Mouse (Mus musculus) limb, embryonic 13.5 days (tissue): ENCODE data around the gene Grip1. TPM values are rescaled to one million over a fixed set of nuclear protein-coding genes. Genes with fewer than 3 reads are reported as not detected.

Experiments
- ATAC-seq: fragments of 200-750 bp; cut with Nextera tagmentation; 2 replicates; pipeline ENCODE4 v1.8.0; 2017; ENCODE audit warnings: low read depth, moderate number of reproducible peaks, moderate TSS enrichment; ENCODE audit not compliant: low FRiP score
- H3K27ac ChIP-seq: fragments of 300-500 bp; sonication (generic); 2 replicates; pipeline ENCODE4 v1.5.1; 2015; ENCODE audit warnings: inconsistent platforms, mild to moderate bottlenecking, moderate library complexity
- H3K27me3 ChIP-seq: fragments of 300-500 bp; sonication (generic); 2 replicates; pipeline ENCODE4 v1.6.1; 2015; ENCODE audit warnings: mild to moderate bottlenecking, inconsistent platforms
- H3K36me3 ChIP-seq: fragments of 300-500 bp; sonication (generic); 2 replicates; pipeline ENCODE4 v1.6.1; 2015; ENCODE audit warnings: inconsistent platforms, mild to moderate bottlenecking, moderate library complexity
- H3K4me1 ChIP-seq: fragments of 300-500 bp; sonication (generic); 2 replicates; pipeline ENCODE4 v1.6.1; 2015; ENCODE audit warnings: inconsistent platforms
- H3K4me2 ChIP-seq: fragments of 300-500 bp; sonication (generic); replicated peaks from 2 replicates; pipeline ENCODE4 v1.6.1; 2015; ENCODE audit warnings: inconsistent platforms, mild to moderate bottlenecking, moderate library complexity
- H3K4me3 ChIP-seq: fragments of 300-500 bp; sonication (generic); 2 replicates; pipeline ENCODE4 v1.5.1; 2015; ENCODE audit warnings: moderate library complexity, mild to moderate bottlenecking, inconsistent platforms
- H3K9ac ChIP-seq: fragments of 300-500 bp; sonication (generic); 2 replicates; pipeline ENCODE4 v1.6.1; 2015; ENCODE audit warnings: mild to moderate bottlenecking, inconsistent platforms
- H3K9me3 ChIP-seq: fragments of 300-500 bp; sonication (generic); 2 replicates; pipeline ENCODE4 v1.6.1; 2016; ENCODE audit warnings: inconsistent platforms
- WGBS: fragments of 180-500 bp; shearing (Covaris S2); methylation state at CpG from one replicate; pipeline ENCODE4 v1.1.7; 2015; 5-methylcytosine and 5-hydroxymethylcytosine counted together
- polyA plus RNA-seq: library from polyadenylated mRNA; unstranded; fragments of >200 nt; fragmentation: Nextera tagmentation; extraction: Ambion mirVana; gene quantifications from 2 replicates; pipeline ENCODE4 v1.2.1, GENCODE M21; 2015

Grip1 gene
- polyA plus RNA-seq, 1 experiment from 2014 or later: 5.1 TPM

- Histone ChIP-seq H3K4me3 (no peak overlapping the region), H3K36me3 (no peaks in the 10 kb centered on the region), H3K4me1 (no peaks in the 10 kb centered on the region), H3K9ac (no peak overlapping the region), H3K9me3 (no peaks in the 10 kb centered on the region), H3K27ac (no peak overlapping the region), H3K4me2 (no peak overlapping the region), H3K27me3 (no peaks in the 10 kb centered on the region)
- 58% methylated on average over 13 of the region's 13 CpGs for WGBS
- peak; percentile 61; the same call in 1 of the 2 replicates for ATAC-seq
These were observed 350.2 kb downstream of the Grip1 start for GRCm38 (mm10) chr10:119803633-119804422.

- Histone ChIP-seq H3K27ac (no peak overlapping the region), H3K36me3 (no peaks in the 10 kb centered on the region), H3K4me2 (no peak overlapping the region), H3K27me3 (no peaks in the 10 kb centered on the region), H3K9ac (no peak overlapping the region), H3K4me1 (no peaks in the 10 kb centered on the region), H3K4me3 (no peak overlapping the region), H3K9me3 (no peaks in the 10 kb centered on the region)
- no peak for ATAC-seq
- WGBS: 83% methylated on average over 9 of the region's 9 CpGs
These were observed 350.8 kb downstream of the Grip1 start for GRCm38 (mm10) chr10:119804423-119804814.

DNA sequence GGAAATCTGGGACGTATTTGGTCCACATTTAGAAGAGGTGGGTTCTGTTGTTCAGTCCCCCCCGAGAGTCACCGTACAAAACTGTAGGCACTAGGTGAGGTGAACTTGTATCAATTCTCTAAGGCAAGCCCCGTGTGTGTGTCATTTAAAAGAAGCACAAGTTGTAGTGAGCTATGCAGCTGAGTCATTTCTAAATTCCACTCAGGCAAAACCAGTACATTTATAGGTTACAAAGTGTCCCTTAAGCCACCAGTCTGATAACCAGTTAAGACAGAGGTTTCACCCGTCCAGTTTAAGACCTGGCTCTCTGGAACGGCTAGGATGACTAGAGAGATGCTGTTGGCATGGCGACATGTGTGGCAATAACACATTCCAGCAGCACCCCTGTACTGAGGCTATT lies 351.5 kb downstream of the Grip1 start:
- no peaks in the 10 kb centered on the region for H3K27me3 ChIP-seq
- no peaks in the 10 kb centered on the region for H3K36me3 ChIP-seq
- H3K9me3 ChIP-seq: no peaks in the 10 kb centered on the region
- H3K4me2 ChIP-seq: no peak overlapping the region
- H3K27ac ChIP-seq: no peak overlapping the region
- H3K4me3 ChIP-seq: no peak overlapping the region
- H3K4me1 ChIP-seq: no peaks in the 10 kb centered on the region
- H3K9ac ChIP-seq: no peak overlapping the region
- WGBS: 82% methylated on average over 7 of the region's 7 CpGs
- ATAC-seq: no peak

DNA sequence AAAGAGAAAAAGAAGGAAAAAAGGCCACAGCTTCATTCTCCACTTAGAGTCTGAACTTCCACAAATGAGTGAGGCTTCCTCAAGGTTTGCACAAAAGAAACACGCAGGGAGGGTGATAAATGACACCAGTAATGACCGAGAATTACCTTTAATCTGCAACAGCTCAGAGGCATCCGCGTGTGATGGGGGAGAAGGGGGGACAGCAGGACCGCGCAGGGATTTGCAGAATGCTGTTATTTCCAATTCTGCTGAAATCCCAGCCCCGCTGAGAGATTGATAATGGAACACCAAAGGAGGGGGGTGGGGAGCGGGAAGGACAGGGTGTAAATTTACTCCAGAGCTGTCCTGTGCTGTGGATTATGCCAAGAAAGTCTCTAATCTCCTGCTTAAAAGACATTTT lies 352.5 kb downstream of the Grip1 start:
- H3K27ac ChIP-seq: no peak overlapping the region
- no peak for ATAC-seq
- H3K9ac ChIP-seq: no peak overlapping the region
- H3K4me1 ChIP-seq: no peaks in the 10 kb centered on the region
- no peaks in the 10 kb centered on the region for H3K27me3 ChIP-seq
- no peaks in the 10 kb centered on the region for H3K36me3 ChIP-seq
- H3K4me2 ChIP-seq: no peak overlapping the region
- 20% methylated on average over 8 of the region's 8 CpGs for WGBS
- H3K4me3 ChIP-seq: no peak overlapping the region
- H3K9me3 ChIP-seq: 0 out of 2 replicates have a peak, but pooled peaks cover under 1% of the 10 kb centered on the region

GRCm38 (mm10) chr10:119808384-119808783 lies 354.8 kb downstream of the Grip1 start:
- Histone ChIP-seq H3K4me2 (no peak overlapping the region), H3K27ac (no peak overlapping the region), H3K4me1 (no peaks in the 10 kb centered on the region), H3K36me3 (no peaks in the 10 kb centered on the region), H3K9ac (no peak overlapping the region), H3K4me3 (no peak overlapping the region), H3K27me3 (no peaks in the 10 kb centered on the region), H3K9me3 (peaks cover 2% of the 10 kb centered on the region; the same call in 1 of the 2 replicates)
- WGBS: 94% methylated on average over 5 of the region's 5 CpGs
- ATAC-seq: no peak

DNA sequence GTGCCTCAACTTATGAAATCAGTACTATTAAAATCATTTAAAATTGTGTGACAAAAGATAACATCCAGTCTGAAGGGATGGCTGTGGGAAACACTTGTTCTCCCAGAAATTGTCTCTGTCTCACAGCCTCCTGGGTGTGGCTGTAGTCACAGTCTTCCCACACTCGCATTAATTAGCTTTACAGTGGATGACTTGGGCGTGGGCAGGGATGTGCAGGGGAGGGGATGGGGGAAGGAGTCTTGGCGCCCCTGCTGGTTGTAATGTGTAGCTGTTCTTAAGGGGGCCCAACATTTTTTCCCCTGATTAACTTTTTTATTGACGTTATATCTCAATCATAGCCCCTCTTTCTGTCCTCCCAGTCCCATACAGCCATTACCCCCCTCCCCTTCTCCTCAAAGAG lies 360.5 kb downstream of the Grip1 start:
- Histone ChIP-seq H3K9ac (no peak overlapping the region), H3K4me3 (no peak overlapping the region), H3K4me2 (no peak overlapping the region), H3K36me3 (no peaks in the 10 kb centered on the region), H3K9me3 (peaks cover 2% of the 10 kb centered on the region; the same call in 1 of the 2 replicates), H3K27me3 (peaks cover 4% of the 10 kb centered on the region; the same call in 1 of the 2 replicates), H3K4me1 (peaks cover 9% of the 10 kb centered on the region), H3K27ac (no peak overlapping the region)
- WGBS: 78% methylated on average over 4 of the region's 4 CpGs
- no peak for ATAC-seq

- no peak for ATAC-seq
- no peak overlapping the region for H3K4me3 ChIP-seq
- H3K27me3 ChIP-seq: peaks cover 4% of the 10 kb centered on the region; the same call in 1 of the 2 replicates
- no peaks in the 10 kb centered on the region for H3K36me3 ChIP-seq
- no peak overlapping the region for H3K9ac ChIP-seq
- WGBS: 66% methylated on average over 5 of the region's 5 CpGs
- no peak overlapping the region for H3K27ac ChIP-seq
- H3K4me1 ChIP-seq: peaks cover 18% of the 10 kb centered on the region
- H3K4me2 ChIP-seq: no peak overlapping the region
- H3K9me3 ChIP-seq: peaks cover 2% of the 10 kb centered on the region; the same call in 1 of the 2 replicates
These were observed 362.4 kb downstream of the Grip1 start for GRCm38 (mm10) chr10:119816001-119816400.

- Histone ChIP-seq H3K9ac (no peak overlapping the region), H3K4me2 (no peak overlapping the region), H3K27ac (no peak overlapping the region), H3K36me3 (no peaks in the 10 kb centered on the region), H3K9me3 (no peaks in the 10 kb centered on the region), H3K4me1 (peaks cover 18% of the 10 kb centered on the region), H3K27me3 (peaks cover 4% of the 10 kb centered on the region; the same call in 1 of the 2 replicates), H3K4me3 (no peak overlapping the region)
- ATAC-seq: no peak
- WGBS: 45% methylated on average over 5 of the region's 5 CpGs
These were observed 364.8 kb downstream of the Grip1 start for GRCm38 (mm10) chr10:119818381-119818780.

DNA sequence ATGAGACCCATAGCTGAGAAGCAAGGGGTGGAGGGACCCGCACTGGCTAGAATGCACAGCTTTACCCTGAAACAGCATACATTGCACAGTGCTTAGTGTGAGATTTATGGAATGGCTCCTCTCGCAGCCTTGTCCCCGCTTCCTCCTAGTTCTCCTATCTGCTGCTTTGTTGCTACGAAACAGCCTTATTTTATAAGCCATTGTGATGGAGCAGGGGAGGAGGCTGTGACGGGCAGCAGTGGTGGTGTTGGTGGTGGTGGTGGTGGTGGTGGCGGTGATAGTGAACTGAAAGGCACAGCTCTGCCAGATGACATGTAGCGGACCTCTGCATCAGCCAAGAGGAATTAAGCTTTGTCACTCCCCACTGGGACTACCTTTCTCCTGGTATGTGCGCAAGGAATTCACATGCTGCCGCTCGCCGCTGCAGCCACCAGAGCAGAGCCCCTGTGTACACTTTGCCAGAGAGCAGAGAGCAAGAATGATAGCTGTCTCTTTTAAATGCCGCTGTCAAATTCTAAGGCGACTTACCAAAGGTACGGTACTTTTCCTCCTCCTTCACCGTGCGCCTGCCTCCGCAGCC lies 365.6 kb downstream of the Grip1 start:
- Histone ChIP-seq H3K9ac (peak overlapping the region; percentile 27), H3K4me3 (peak overlapping the region; percentile 28)
- no peak for ATAC-seq

GRCm38 (mm10) chr10:119819740-119820139 lies 366.1 kb downstream of the Grip1 start:
- 33% methylated on average over 5 of the region's 5 CpGs for WGBS
- peak overlapping the region; percentile 28 for H3K4me3 ChIP-seq
- no peaks in the 10 kb centered on the region for H3K36me3 ChIP-seq
- no peak for ATAC-seq
- peak overlapping the region; percentile 62 for H3K4me2 ChIP-seq
- no peaks in the 10 kb centered on the region for H3K9me3 ChIP-seq
- no peak overlapping the region for H3K27ac ChIP-seq
- peaks cover 18% of the 10 kb centered on the region for H3K4me1 ChIP-seq
- peaks cover 4% of the 10 kb centered on the region; the same call in 1 of the 2 replicates for H3K27me3 ChIP-seq
- peak overlapping the region; percentile 27; the same call in 1 of the 2 replicates for H3K9ac ChIP-seq

More for the DNA sequence above, 365.6 kb downstream of the Grip1 start:
- WGBS: 24% methylated on average over 17 of the region's 17 CpGs
- Histone ChIP-seq H3K4me2 (peak overlapping the region; percentile 62), H3K9me3 (no peaks in the 10 kb centered on the region), H3K27me3 (peaks cover 4% of the 10 kb centered on the region; the same call in 1 of the 2 replicates), H3K4me1 (peaks cover 18% of the 10 kb centered on the region), H3K27ac (no peak overlapping the region), H3K36me3 (no peaks in the 10 kb centered on the region)

DNA sequence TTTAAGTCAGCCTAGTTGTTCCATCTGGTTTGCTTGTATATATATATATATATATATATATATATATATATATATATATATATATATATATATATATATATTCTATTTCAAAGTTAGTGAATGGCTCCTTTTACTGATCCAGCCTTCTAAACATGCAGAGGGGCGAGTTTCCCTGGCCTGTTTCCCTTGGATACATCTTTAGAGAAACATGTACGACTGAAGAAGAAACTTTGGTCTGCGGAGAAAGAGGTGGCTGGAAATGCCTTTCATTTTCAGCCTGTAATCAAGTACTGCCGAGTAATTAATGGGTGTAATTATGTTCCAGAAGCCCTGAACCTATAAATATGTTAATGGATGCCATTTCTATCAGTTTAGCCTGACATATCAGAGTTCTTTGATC lies 366.8 kb downstream of the Grip1 start:
- Histone ChIP-seq H3K4me1 (peaks cover 18% of the 10 kb centered on the region), H3K9me3 (no peaks in the 10 kb centered on the region), H3K27ac (no peak overlapping the region), H3K4me2 (no peak overlapping the region), H3K4me3 (no peak overlapping the region), H3K9ac (no peak overlapping the region), H3K27me3 (peaks cover 4% of the 10 kb centered on the region; the same call in 1 of the 2 replicates), H3K36me3 (no peaks in the 10 kb centered on the region)
- 53% methylated on average over 4 of the region's 4 CpGs for WGBS
- no peak for ATAC-seq

DNA sequence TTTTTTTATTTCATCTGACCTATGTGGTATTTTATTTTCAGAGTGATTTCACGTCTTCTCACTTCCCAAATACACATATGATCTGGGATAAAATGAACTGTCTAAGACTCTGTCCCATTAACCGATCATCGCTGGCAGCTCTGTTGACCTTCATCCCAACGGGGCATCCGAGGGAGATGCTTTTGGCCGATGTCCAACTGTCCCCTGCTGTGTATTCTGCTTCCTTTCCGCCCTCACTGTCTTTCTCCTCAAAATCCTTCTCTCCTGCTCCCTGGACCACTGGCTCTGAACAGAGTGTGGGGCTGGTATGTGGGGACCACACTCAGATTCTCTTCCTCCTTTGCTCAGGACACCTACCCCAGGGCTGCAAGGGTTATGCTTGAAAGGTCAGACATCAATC lies 370.1 kb downstream of the Grip1 start:
- Histone ChIP-seq H3K4me3 (no peak overlapping the region), H3K4me2 (no peak overlapping the region), H3K9ac (no peak overlapping the region), H3K27ac (no peak overlapping the region), H3K27me3 (no peaks in the 10 kb centered on the region), H3K4me1 (peaks cover 13% of the 10 kb centered on the region), H3K36me3 (no peaks in the 10 kb centered on the region), H3K9me3 (no peaks in the 10 kb centered on the region)
- no peak for ATAC-seq
- 78% methylated on average over 7 of the region's 7 CpGs for WGBS
